Mouse (Mus musculus): Measurements from ENCODE around the gene 1700013G24Rik.

DNA sequence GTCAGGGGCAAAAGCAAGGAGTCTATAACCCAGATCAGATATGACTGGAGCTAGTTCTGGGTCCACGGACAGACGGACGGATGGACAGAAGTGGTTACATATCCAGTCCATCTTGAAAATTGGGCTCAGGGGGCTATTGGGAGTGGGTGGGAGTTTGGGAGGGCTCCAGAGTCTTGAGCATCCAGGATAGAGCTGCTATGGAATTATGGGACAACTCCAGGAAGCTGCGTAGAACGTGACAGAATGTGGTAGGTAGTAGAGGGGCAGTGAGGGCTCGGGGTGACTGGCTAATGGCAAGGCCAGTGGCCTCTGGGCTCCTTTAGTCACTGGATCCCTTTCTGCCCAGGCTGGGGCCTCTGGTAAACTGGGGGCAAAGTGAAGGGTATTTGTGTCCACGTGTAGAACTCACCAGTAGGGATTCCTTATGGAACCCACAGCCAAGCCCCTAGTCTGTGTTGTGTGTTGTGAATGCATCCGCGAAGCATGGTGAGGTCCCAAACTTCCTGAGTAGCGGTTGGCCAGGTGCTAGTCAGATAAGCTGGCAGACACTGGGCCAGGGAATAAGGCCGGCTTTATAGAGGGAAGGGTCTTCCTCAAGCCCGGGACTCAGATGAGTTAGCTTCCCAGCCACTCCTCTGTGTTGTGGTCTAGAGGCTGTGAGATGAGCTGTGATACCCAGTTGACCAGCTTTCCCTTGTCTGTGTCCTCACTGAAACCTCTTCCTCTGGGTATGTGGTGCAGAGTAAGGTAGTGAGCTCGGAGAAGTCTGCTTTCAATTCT is 22.4 kb downstream of the 1700013G24Rik start:
- no peak for TF ChIP-seq CTCF (IDR thresholded peaks at IDR 0.05; ENCODE audit: extremely low read depth, insufficient read length, insufficient replicate concordance, low read depth, low read length)
- no peak for TF ChIP-seq POLR2A (IDR thresholded peaks at IDR 0.05; ENCODE audit: low read depth, low read length)
